Mouse (Mus musculus): Measurements from ENCODE around the gene Mia3.
"Not testable (repeated sequence)": the region's sequence is repeated elsewhere in the genome, so short reads cannot be mapped to it uniquely, and the experiment has no call there.

Mia3 gene

GRCm38 (mm10) chr1:183344886-183345816 lies 24.2 kb downstream of the Mia3 start:
- peak; percentile 93 to 94 for DNase-seq

- DNase-seq, result not testable (repeated sequence)
Measured at GRCm38 (mm10) chr1:183342902-183343301, 26.5 kb downstream of the Mia3 start.

GRCm38 (mm10) chr1:183327171-183327570 lies 42.2 kb downstream of the Mia3 start:
- no peak for DNase-seq

GRCm38 (mm10) chr1:183324433-183324832 lies 44.9 kb downstream of the Mia3 start:
- DNase-seq, result no peak

- no peak for DNase-seq
Measured at GRCm38 (mm10) chr1:183323923-183324322, 45.4 kb downstream of the Mia3 start.

GRCm38 (mm10) chr1:183322496-183322895 lies 46.9 kb downstream of the Mia3 start:
- DNase-seq, result not testable (repeated sequence)

GRCm38 (mm10) chr1:183320708-183321107 lies 48.6 kb downstream of the Mia3 start:
- no peak for DNase-seq

- peak; percentile 12 to 27 for DNase-seq
Measured at GRCm38 (mm10) chr1:183315783-183316182, 53.6 kb downstream of the Mia3 start.

- no peak for DNase-seq
Measured at GRCm38 (mm10) chr1:183312076-183312475, 57.3 kb downstream of the Mia3 start.

GRCm38 (mm10) chr1:183309601-183310000 lies 59.8 kb downstream of the Mia3 start:
- DNase-seq, result not testable (repeated sequence)

- no peak for DNase-seq
Measured at GRCm38 (mm10) chr1:183308476-183308875, 60.9 kb downstream of the Mia3 start.

- no peak for DNase-seq
Measured at GRCm38 (mm10) chr1:183307555-183307954, 61.8 kb downstream of the Mia3 start.

GRCm38 (mm10) chr1:183299161-183299560 lies 70.2 kb downstream of the Mia3 start:
- peak; percentile 84 to 91 for DNase-seq

- DNase-seq, result peak; percentile 40 to 54
Measured at GRCm38 (mm10) chr1:183297886-183298489, 71.4 kb downstream of the Mia3 start.

- DNase-seq, result peak; percentile 64
Measured at GRCm38 (mm10) chr1:183297473-183297885, 71.9 kb downstream of the Mia3 start.

GRCm38 (mm10) chr1:183296877-183297383 lies 72.4 kb downstream of the Mia3 start, which contains the start of gene Brox:
Gene Brox, minus strand, starts transcription at chr1:183297269.
- DNase-seq, result peak; percentile 98 to 99

- peak; percentile 67 for DNase-seq
Measured at GRCm38 (mm10) chr1:183296465-183296864, 72.9 kb downstream of the Mia3 start, which contains the start of gene Aida. Gene Aida, plus strand, starts transcription at chr1:183296590.

- DNase-seq, result no peak
Measured at GRCm38 (mm10) chr1:183289576-183289975, 79.8 kb downstream of the Mia3 start.

GRCm38 (mm10) chr1:183288351-183288750 lies 81.0 kb downstream of the Mia3 start:
- no peak for DNase-seq
